Mouse (Mus musculus) megakaryocyte progenitor cell, adult 5-6 weeks (primary cell): ENCODE data around the gene Mapk8ip1. TPM values are rescaled to one million over a fixed set of nuclear protein-coding genes. Genes with fewer than 3 reads are reported as not detected.
"Not testable (repeated sequence)": the region's sequence is repeated elsewhere in the genome, so short reads cannot be mapped to it uniquely, and the experiment has no call there.

Experiments used
- ATAC-seq: replicated peaks from 2 replicates; pipeline ENCODE4 v1.8.0; 2016; ENCODE audit warnings: mild to moderate bottlenecking, moderate TSS enrichment, inconsistent platforms; ENCODE audit not compliant: poor library complexity
- total RNA-seq, 2 experiments: library from RNA; stranded (forward) in 1 of 2; stranded (reverse) in 1 of 2; fragments of 157-497, 149-512 nt in 1 of 2; fragments of 200-1000 nt in 1 of 2; gene quantifications; 2 replicates each; pipeline versions ENCODE4 v1.2.3 to v1.2.4; 2015 to 2017

The Mapk8ip1 gene
- total RNA-seq, 2 experiments from 2014 or later: not detected

- ATAC-seq: no peak
These were observed 25.4 kb upstream of the Mapk8ip1 start for GRCm38 (mm10) chr2:92426426-92426825.

GRCm38 (mm10) chr2:92425366-92425765 is 24.3 kb upstream of the Mapk8ip1 start:
- ATAC-seq: no peak

GRCm38 (mm10) chr2:92424462-92425308 is 23.6 kb upstream of the Mapk8ip1 start:
- no peak for ATAC-seq

GRCm38 (mm10) chr2:92423702-92424461 is 22.8 kb upstream of the Mapk8ip1 start:
- ATAC-seq: peak; percentile 89

- no peak for ATAC-seq
These were observed 22.1 kb upstream of the Mapk8ip1 start for GRCm38 (mm10) chr2:92423156-92423555.

- ATAC-seq: peak; percentile 82
These were observed 21.5 kb upstream of the Mapk8ip1 start for GRCm38 (mm10) chr2:92422388-92423135.

GRCm38 (mm10) chr2:92421723-92422387 is 20.8 kb upstream of the Mapk8ip1 start:
- no peak for ATAC-seq

GRCm38 (mm10) chr2:92411705-92412104 is 10.6 kb upstream of the Mapk8ip1 start:
- ATAC-seq: no peak

- ATAC-seq: no peak
These were observed 7.4 kb upstream of the Mapk8ip1 start for GRCm38 (mm10) chr2:92408309-92409045.

- ATAC-seq: no peak
These were observed 4.6 kb upstream of the Mapk8ip1 start for GRCm38 (mm10) chr2:92405687-92406086.

- no peak for ATAC-seq
These were observed 3.7 kb upstream of the Mapk8ip1 start for GRCm38 (mm10) chr2:92404737-92405136.

- ATAC-seq: no peak
These were observed 2.8 kb upstream of the Mapk8ip1 start for GRCm38 (mm10) chr2:92403776-92404319.

- ATAC-seq: no peak
These were observed 1.7 kb upstream of the Mapk8ip1 start for GRCm38 (mm10) chr2:92402591-92403326.

- ATAC-seq: no peak
These were observed 381 bp downstream of the Mapk8ip1 start for GRCm38 (mm10) chr2:92400682-92401081.

- ATAC-seq: not testable (repeated sequence)
These were observed 1.2 kb downstream of the Mapk8ip1 start for GRCm38 (mm10) chr2:92399877-92400276.

- ATAC-seq: no peak
These were observed 3.6 kb downstream of the Mapk8ip1 start for GRCm38 (mm10) chr2:92397436-92397835.

GRCm38 (mm10) chr2:92395535-92395934 is 5.5 kb downstream of the Mapk8ip1 start:
- ATAC-seq: no peak

- ATAC-seq: no peak
These were observed 8.5 kb downstream of the Mapk8ip1 start for GRCm38 (mm10) chr2:92392318-92393264.
